Mouse (Mus musculus) thymus, postnatal 4 days (tissue): ENCODE results near the gene 9230112D13Rik.
A peak's percentile ranks its signal among the peaks of the same experiment; 100 is the strongest.

Experiments used
- DNase-seq: peaks from one replicate; pipeline ENCODE4 v3.0.0; 2021

The 9230112D13Rik gene

GRCm38 (mm10) chr14:34535883-34536282 lies 13.3 kb upstream of the 9230112D13Rik start:
- DNase-seq = no peak

- DNase-seq = no peak
Observed at GRCm38 (mm10) chr14:34533537-34533936, 10.9 kb upstream of the 9230112D13Rik start.

DNA sequence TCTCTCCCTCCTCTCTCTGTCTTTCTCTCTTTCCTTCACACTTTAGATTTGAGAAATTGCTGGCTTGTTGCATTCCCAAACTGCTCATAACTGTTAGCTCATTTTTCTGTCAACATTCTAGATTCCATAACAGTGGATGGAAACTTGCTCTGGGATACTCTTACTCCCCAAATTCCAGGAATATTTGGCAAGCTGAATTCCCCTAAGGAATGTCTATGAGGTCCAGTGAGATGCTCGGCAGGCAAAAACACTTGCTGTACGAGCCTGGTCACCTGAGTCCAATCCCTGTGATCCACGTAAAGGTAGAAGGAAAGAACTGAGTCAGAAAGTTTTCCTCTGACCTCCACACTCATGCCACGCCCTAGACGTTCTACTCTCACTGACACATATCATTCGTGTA lies 9.9 kb upstream of the 9230112D13Rik start:
- DNase-seq = no peak

- no peak for DNase-seq
Observed at GRCm38 (mm10) chr14:34528804-34529203, 6.2 kb upstream of the 9230112D13Rik start.

- no peak for DNase-seq
Observed at GRCm38 (mm10) chr14:34517959-34518544, 4.5 kb downstream of the 9230112D13Rik start.

DNA sequence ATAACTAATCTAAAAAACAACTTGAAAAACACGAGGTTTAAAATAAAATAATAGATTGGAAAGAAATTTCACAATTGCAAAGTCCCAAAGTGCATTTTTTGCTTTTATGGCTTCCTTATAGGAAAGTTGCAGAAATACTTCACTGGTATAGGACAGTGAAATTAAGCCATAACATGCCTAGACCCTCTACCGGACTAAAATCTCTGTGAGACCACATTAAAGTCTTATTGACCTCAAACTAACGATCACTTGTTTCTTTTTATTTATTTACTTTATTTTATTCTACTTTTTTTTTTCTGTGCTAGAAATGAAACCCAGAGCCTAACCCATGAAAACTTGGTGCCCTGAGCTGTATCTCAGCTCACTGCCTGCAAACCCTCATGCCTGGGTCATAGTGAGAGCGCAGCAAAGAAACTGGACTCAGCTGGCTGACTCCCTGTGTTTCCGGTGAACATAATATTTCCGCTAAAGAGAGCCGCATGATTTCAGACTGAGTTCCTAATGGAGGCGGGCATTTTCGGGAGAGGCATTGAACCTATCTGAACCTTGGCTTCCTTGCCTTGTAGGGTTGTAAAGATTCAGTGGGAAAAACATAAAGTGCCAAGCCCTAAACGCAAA lies 5.5 kb downstream of the 9230112D13Rik start:
- no peak for DNase-seq

DNA sequence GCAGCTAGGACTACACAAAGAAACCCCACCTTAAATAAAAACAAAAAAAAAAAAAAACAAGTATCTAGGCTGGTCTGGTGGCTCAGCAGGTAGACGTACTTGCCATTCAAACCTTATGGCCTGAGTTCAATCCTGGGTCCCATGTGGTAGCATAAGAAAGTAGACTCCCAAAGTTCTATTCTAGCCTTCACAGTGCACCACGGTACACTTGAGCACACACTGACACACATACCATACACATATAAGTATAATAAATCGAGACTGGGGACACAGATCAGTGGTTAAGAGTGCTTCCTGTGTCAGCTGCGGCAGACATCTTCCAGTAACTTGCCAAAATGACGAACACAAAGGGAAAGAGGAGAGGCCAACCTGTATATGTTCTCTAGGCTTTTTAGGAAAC lies 6.7 kb downstream of the 9230112D13Rik start:
- no peak for DNase-seq

DNA sequence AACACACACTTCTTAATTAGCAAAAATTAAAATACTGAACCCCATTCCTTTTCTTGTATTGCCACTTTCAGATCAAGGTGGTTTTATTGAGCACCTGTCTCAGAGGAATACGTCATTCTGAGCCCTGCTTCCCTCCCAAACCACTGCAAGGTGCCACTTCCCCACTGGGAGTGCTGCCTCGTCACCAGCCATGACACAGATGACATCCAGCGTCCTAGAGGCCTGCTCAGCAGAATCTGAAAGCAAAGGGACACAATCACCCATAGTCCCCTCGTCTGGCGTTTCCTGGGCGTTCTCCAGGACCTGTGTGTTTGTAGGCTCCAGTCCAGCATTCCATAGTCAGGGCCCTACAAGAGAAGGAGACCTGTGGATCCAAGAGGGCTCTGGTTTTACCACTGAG lies 8.5 kb downstream of the 9230112D13Rik start:
- DNase-seq = no peak

GRCm38 (mm10) chr14:34512602-34513001 lies 10.0 kb downstream of the 9230112D13Rik start:
- DNase-seq = no peak

GRCm38 (mm10) chr14:34511901-34512300 lies 10.7 kb downstream of the 9230112D13Rik start:
- DNase-seq = no peak

DNA sequence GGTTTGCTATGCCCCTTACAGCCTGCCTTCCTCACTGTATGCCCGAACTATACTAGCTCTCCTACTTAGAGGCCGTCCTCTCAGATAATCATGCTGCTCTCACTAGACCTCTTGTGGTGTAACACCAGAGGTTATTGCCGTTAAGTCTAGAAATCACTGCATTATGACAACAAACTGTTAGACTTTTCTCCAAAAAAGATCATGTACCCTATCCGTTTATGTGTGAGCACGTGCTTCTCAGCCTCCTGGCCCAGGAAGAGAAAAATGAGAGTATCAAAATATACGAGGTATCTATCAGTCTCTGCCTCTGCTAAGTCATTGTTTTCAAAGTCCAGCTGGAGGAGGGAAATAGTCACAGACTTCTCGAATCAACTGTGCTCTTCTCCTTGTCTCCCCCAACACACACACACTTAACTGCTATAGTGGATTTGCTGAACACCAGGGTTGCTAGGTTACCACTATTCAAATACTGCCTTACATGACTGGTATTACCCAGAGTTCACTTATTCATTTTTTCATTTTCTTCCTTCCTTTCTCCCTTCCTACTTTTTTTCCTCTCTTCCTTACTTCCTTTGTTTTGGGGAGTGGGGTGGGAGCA lies 13.7 kb downstream of the 9230112D13Rik start:
- DNase-seq = no peak

DNA sequence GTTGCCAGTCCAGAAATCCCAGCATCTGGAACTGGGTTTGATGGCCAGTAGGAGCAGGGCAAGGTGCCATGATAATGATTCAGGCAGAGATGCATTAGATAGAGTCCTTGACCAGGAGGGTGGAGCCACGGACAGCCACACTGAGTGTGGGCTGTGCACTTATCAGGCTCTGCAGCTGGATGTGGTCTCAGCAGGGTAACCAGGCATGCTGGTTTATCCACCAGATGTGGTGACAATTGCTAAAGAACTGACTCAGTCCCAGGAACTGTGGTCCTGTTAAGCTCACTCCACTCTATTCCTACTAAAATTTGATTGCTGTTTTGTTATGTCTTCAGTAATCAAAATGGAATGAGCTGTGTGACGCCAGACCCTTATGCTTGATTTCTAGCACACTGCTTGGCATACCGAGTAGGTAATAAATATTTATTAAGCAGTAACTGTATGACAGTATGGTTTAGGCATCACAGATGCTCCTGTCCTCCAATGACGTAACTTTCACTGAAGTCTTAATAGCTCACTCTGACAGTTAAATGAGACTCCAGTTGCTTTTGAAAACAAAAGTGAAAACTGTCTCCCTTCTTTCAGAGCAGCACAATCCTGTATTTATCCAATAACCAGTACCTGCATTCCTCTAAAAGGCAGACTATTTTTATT lies 14.3 kb downstream of the 9230112D13Rik start:
- DNase-seq = no peak

DNA sequence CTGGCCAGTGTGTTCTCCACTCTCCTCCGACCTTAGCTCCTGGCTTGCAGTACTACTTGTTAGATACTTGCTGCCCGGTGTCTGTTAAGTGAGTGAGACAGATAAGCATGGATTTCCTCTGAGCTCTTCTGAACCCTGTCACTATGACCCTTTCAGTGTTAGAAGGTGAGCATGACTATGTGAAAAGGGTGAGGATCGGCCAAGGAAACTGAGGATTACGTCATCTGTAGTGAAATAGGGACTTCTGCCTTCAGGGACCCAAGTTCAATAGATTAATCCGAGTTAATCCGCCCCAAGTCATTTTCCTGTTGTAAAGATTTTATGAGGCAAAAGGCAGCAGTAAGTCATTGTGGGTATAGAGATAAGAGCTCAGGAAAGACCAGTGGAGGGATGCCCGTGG lies 17.3 kb downstream of the 9230112D13Rik start:
- no peak for DNase-seq

- no peak for DNase-seq
Observed at GRCm38 (mm10) chr14:34504377-34504776, 18.2 kb downstream of the 9230112D13Rik start.

GRCm38 (mm10) chr14:34503759-34504158 lies 18.8 kb downstream of the 9230112D13Rik start:
- DNase-seq = no peak

DNA sequence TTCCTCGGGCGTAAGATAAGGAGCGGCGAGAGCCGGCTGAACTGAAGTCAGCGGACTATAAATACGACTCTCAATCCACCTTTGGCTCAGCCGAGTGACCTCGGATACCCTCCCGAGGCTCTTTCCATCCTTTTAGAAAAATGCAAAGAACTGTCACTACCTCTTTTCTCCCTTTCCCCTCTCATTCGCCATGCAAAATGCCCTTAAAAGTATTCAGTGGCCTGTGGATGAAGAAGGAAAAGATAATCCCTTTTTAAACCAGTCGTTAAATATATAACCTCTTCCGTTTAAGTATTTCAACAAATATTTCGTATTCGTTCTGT lies 19.3 kb downstream of the 9230112D13Rik start, which contains the start of gene Bmpr1a:
Gene Bmpr1a, minus strand, starts transcription at position 17 of the 323 bp plus-strand sequence.
- no peak for DNase-seq

DNA sequence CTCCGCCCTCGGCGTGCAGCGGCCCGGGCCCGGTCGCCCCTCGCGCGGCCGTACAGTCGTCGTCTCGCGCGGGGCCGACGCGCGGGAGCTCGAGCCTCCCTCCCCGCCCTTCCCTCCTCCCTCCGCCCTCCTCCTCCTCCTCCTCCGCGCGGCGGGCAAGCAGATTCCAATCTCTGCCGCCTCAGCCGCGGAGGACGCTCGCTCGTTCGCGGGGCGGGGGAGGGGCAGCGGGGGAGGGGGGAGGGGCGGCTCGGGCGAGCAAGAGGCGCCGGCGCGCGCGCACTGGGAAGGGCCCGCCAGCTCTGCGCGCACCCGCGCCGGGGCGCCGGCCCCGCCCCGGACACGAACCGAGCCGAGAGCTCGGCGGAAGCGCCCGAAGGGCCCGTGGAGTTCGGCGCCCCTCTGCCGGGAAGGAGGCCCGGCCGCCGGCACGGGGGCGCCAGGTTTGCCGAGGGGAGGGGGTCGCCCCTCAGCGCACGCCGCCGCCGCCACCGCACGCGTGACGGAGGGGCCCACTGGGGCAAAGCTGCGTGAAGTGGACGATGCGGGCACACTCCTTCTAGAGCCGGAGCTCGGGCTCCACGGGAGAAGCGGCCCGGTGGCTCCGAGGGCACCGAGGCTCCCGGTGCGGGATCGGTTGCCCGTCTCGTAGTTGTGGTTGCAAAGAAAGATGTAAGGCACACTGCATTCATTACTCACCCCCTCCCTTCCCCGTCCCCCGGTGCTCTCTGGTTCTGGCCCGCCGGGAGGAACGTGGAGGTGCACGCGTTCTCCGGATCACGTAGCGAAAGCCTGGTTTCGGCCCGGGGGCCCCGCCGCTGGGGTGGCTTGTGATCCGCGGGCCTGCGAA lies 19.9 kb downstream of the 9230112D13Rik start:
- peak; percentile 92 for DNase-seq

GRCm38 (mm10) chr14:34501804-34502474 lies 20.7 kb downstream of the 9230112D13Rik start:
- peak; percentile 67 for DNase-seq

DNA sequence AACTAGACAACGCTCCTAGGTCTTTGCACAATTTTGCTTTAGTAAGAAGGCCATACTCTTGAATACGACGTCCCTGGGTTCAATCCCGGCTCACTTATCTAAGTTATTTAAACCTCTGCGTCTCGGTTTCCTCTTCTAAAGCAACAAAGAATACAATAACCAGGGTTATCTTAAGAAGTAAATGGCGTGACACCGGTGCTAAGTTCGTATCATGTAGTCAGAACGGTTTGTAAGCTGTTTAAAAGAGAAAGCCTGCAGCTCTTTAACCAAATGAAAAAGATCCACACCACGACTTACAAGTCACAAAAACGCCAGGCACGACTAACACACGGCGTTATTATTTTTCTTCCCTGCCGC lies 21.2 kb downstream of the 9230112D13Rik start:
- peak; percentile 9 for DNase-seq

DNA sequence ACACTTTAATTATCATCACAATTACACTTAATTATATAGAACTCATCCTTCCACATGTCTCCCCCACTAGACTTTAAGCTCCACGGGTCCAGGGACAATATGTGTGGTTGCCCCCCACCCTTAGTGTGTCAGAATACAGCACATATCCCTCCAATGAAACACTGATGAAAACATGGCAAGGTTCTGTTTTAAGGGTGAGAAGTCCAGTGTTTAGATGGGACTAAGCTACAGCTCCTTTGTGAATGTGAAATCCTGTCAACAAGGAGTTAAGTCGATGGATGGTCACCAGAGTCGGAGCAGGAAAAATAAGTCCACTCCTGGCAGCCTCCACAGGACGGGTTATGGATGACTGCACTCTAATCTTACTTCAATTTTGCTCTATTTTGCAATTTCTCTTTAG lies 22.3 kb downstream of the 9230112D13Rik start:
- DNase-seq = no peak

DNA sequence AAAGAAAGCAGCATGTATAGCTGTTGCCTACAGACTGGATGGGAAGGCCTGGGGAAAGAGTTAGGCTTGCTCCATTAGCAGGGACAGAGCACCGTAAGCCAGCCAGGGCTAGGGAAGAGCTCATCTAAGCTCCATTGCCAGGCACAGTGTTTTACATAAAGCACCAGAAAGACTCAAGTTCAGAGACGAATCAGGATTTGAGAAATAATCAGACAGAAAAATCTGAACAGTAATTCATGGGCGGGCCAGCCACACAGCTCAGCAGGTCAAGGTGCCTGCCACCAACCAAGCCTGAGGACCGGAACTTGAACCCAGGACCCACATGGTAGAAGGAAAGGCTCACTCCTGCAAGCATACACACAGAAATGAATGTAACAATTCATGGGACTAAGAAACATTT lies 22.9 kb downstream of the 9230112D13Rik start:
- DNase-seq = no peak

- DNase-seq = no peak
Observed at GRCm38 (mm10) chr14:34497346-34497745, 25.3 kb downstream of the 9230112D13Rik start.

DNA sequence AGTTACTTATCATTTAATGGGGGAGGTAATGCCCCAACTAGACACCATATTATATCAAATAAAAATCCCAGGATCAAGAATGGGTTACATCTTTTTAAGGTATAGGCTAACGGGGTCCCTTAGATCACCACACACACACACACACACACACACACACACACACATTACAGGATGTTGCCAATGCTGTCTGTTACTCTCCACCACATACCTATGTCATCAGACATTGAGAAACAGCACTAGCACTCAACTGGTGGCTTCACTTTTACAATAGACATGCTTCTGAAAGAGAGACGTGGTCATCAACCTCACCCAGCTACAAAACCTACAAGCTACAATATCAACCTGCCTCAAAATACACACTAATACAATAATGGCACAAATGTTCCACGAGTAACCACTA lies 28.9 kb downstream of the 9230112D13Rik start:
- DNase-seq = no peak
